Mouse (Mus musculus) embryonic stem cell, embryonic (primary cell): Measurements from ENCODE around the gene Rhoq.

Experiments used
- CTCF ChIA-PET, 4 experiments: fragments of 300-600 bp in 2 of 4; fragments of 350-600 bp in 2 of 4; sonication (Branson Sonifier 250); formaldehyde crosslinking; loops; one replicate each; lab custom pipeline; 2022; ENCODE audit warnings: inconsistent platforms in 2 of 4; lab: Charles Lee
- POLR2A ChIA-PET, 4 experiments: fragments of 300-600 bp in 2 of 4; fragments of 350-600 bp in 2 of 4; sonication (Branson Sonifier 250); formaldehyde crosslinking; loops; one replicate each; lab custom pipeline; 2022; ENCODE audit warnings: antibody characterized with exemption in 4 of 4, inconsistent platforms in 1 of 4; lab: Charles Lee

The Rhoq gene

GRCm38 (mm10) chr17:87024491-87025242 is 61.8 kb downstream of the Rhoq start:
- CTCF ChIA-PET, result interaction anchor here in 2 of 4 experiments (0.6 to 1.0 kb wide), 5 partner anchors 12 to 192 kb away, joined by 3 to 11 read pairs (median 4); no protein-coding TSS in a partner anchor
- POLR2A ChIA-PET, result interaction anchor here in 3 of 4 experiments (0.6 to 1.5 kb wide), 33 partner anchors 8 to 949 kb away, joined by 3 to 14 read pairs (median 4); partner anchors contain the start of genes Calm2 (in 2 of the 3), Epas1 (in 1 of the 3), Mcfd2 (in 1 of the 3) and Rhoq (in 1 of the 3)

DNA sequence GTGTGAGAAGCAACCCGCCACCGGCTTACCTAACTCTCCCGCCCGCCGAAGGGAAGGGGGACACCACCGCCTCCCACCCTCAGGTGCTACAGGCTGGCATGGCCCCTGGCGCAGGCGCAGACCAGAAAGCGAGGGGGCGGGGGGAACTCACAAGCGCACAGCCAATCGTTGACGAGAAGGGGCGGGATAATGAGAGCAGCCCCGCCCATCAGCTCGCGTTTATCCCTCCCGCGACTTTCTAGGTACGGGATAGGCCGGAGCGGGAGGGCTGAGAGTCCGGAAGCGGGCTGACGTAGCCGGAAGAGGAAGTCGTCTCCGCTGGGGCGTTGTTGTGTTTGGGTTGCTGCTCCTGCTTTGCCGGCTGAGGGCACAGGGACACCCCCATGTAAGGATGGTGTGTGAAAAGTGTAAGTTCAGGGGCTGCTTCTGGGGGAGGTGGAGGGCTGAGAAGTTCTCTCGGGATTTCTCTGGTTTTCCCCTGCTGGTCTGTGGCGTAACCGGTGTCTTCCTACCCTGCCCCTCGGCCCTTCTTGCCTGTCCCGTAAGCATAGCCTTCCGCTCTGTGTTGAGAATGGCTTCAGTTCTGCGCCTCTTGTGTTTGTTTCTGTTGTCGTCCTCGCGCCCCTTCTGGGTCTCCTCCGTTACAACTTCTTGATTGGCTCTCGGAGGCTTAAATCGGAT is 62.5 kb downstream of the Rhoq start, which contains the start of the genes Pigf and Cript:
TSS of gene Pigf (minus strand) at position 138 of the 681 bp plus-strand sequence.
TSS of gene Cript (plus strand) at position 282 of the 681 bp plus-strand sequence.
- ChIA-PET CTCF (interaction anchor here in 2 of 4 experiments (0.6 to 1.0 kb wide), 5 partner anchors 11 to 193 kb away, joined by 3 to 11 read pairs (median 4); no protein-coding TSS in a partner anchor), POLR2A (interaction anchor here (0.6 to 1.5 kb wide), 36 partner anchors 9 to 949 kb away, joined by 3 to 14 read pairs (median 4); partner anchors contain the start of genes Calm2 (in 2 of the 4), Epas1 (in 1 of the 4), Mcfd2 (in 1 of the 4) and Rhoq (in 1 of the 4))

GRCm38 (mm10) chr17:87036141-87037073 is 73.5 kb downstream of the Rhoq start:
- ChIA-PET POLR2A (interaction anchor here in 3 of 4 experiments (0.6 to 1.8 kb wide), 9 partner anchors 11 to 230 kb away, joined by 3 to 10 read pairs (median 5); partner anchors contain the start of genes Cript (in 3 of the 3), Pigf (in 3 of the 3) and Mcfd2 (in 1 of the 3)), CTCF (interaction anchor here (0.6 to 2.9 kb wide), 23 partner anchors 8 to 534 kb away, joined by 3 to 17 read pairs (median 3); partner anchors contain the start of genes Cript (in 1 of the 4), Pigf (in 1 of the 4) and Ttc7 (in 1 of the 4))

DNA sequence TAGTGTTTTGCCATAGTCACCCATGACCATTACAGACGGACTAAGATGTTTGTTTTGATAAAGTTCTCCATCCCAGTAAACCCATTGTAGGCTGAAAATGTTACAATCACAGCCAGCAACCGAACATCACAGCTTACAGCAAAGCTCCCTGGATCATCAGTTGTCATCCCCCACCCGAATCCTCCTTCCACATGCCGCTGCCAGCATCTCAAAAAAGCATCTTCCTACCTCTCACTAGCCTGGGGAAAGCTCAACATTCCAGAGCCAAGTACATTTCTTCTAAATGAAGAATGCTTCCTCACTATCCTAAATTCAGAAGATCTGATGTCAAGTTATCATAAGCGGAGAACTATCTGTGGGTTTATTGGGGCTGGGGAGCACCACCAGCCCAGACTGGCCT is 75.6 kb downstream of the Rhoq start:
- POLR2A ChIA-PET, result interaction anchor here in 2 of 4 experiments (0.6 to 1.5 kb wide), 3 partner anchors 13 to 228 kb away, joined by 4 to 5 read pairs (median 5); partner anchors contain the start of genes Cript (in 1 of the 2), Mcfd2 (in 1 of the 2) and Pigf (in 1 of the 2)
- CTCF ChIA-PET, result interaction anchor here in 2 of 4 experiments (0.6 to 2.9 kb wide), 2 partner anchors 211 to 880 kb away, joined by 9 to 17 read pairs; no protein-coding TSS in a partner anchor

DNA sequence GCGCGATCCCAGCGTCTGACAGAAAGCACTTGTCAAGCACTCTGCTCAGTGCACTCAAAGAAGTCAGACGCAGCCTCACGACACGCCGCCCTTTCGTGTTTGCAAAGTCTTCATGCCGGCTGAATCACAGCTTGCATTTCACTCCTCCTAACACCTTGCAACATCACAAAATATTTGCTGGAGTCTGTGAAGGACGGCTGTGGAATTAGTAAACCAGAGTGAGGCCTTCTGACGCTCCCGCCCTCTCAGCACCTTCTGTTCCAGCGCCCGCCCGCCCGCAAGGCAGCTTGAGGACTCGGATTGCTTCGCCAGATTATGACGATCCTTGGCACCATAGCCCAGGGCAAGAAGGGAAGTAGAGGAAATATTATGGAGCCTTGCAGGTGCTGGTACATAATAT is 78.9 kb downstream of the Rhoq start:
- ChIA-PET CTCF (interaction anchor here in 1 of 4 experiments (0.6 kb wide), 1 partner anchor 606 kb away, joined by 3 read pairs; no protein-coding TSS in a partner anchor), POLR2A (interaction anchor here in 3 of 4 experiments (0.5 to 1.9 kb wide), 5 partner anchors 11 to 240 kb away, joined by 3 to 11 read pairs (median 3); partner anchors contain the start of genes Cript (in 1 of the 3) and Pigf (in 1 of the 3))

DNA sequence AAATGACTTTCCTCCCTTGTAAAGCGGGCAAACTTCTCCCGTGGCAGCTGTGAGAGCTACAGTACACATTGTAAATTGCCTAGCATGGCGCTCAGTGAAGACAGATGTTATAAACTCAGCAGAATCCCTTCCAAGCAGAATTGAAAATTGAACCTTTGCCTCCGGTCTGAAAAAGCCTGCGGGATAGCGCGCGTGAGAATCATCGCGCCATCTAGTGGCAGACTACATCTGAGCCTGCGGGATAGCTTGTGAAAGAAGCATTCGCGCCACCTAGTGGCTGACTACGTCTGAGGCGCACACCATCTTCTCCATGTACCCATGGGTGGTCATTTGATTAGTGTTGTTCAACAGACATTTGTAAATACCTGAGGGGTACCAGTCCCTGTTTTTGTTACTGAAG is 81.5 kb downstream of the Rhoq start:
- POLR2A ChIA-PET, result interaction anchor here in 2 of 4 experiments (0.6 to 2.0 kb wide), 4 partner anchors 18 to 782 kb away, joined by 3 to 10 read pairs (median 4); no protein-coding TSS in a partner anchor
- CTCF ChIA-PET, result interaction anchor here (0.5 to 2.8 kb wide), 67 partner anchors 8 to 882 kb away, joined by 3 to 22 read pairs (median 4); partner anchors contain the start of genes Cript (in 1 of the 4), Mcfd2 (in 1 of the 4), Pigf (in 1 of the 4) and Tmem247 (in 1 of the 4)

- ChIA-PET CTCF (interaction anchor here (0.5 to 2.8 kb wide), 64 partner anchors 8 to 882 kb away, joined by 3 to 22 read pairs (median 4); partner anchors contain the start of genes Cript (in 1 of the 4), Mcfd2 (in 1 of the 4), Pigf (in 1 of the 4) and Tmem247 (in 1 of the 4)), POLR2A (interaction anchor here in 1 of 4 experiments (1.3 to 2.0 kb wide), 2 partner anchors 46 to 205 kb away, joined by 3 to 4 read pairs; no protein-coding TSS in a partner anchor)
These were observed 81.9 kb downstream of the Rhoq start for GRCm38 (mm10) chr17:87044796-87045195.
